Mouse (Mus musculus) liver, adult 2 months (tissue): ENCODE results near the gene Cdc25b.

Source experiments
- CTCF ChIP-seq: fragments of 200-500 bp; IDR thresholded peaks from 2 replicates; pipeline ENCODE4 v1.5.1; 2011; ENCODE audit warnings: low read depth, low read length, control low read depth
- POLR2A ChIP-seq: fragments of 200-500 bp; IDR thresholded peaks from 2 replicates; pipeline ENCODE4 v1.6.1; 2011; ENCODE audit warnings: low read length, control low read depth; ENCODE audit not compliant: insufficient read depth; ENCODE audit errors: extremely low read depth

- no peak for TF ChIP-seq CTCF
- no peak for TF ChIP-seq POLR2A
Observed at GRCm38 (mm10) chr2:131242180-131242579, 55.4 kb downstream of the Cdc25b start.
